Mouse (Mus musculus) embryonic facial prominence, embryonic 11.5 days (tissue): Measurements from ENCODE around the gene Plcd3. TPM values are rescaled to one million over a fixed set of nuclear protein-coding genes. Genes with fewer than 3 reads are reported as not detected.
A peak's percentile ranks its signal among the peaks of the same experiment; 100 is the strongest.

ENCODE experiments used
- ATAC-seq: fragments of 200-750 bp; cut with Nextera tagmentation; replicated peaks from 2 replicates; pipeline ENCODE4 v1.8.0; 2017; ENCODE audit warnings: low read depth; ENCODE audit not compliant: insufficient number of reproducible peaks, low FRiP score, low TSS enrichment
- DNase-seq: peaks from one replicate; pipeline ENCODE4 v3.0.0-alpha.2; 2015; ENCODE audit warnings: low spot score
- H3K27ac ChIP-seq: fragments of 300-500 bp; sonication (generic); replicated peaks from 2 replicates; pipeline ENCODE4 v1.5.1; 2014; ENCODE audit warnings: mild to moderate bottlenecking, low read depth, low read length, control low read depth
- H3K27me3 ChIP-seq: fragments of 300-500 bp; sonication (generic); 2 replicates; pipeline ENCODE4 v1.6.1; 2014; ENCODE audit warnings: mild to moderate bottlenecking, low read length, moderate library complexity, mixed read lengths; ENCODE audit not compliant: control insufficient read depth, insufficient read depth
- H3K36me3 ChIP-seq: fragments of 300-500 bp; sonication (generic); replicated peaks from 2 replicates; pipeline ENCODE4 v1.6.1; 2014; ENCODE audit warnings: low read depth, mild to moderate bottlenecking, low read length, moderate library complexity, mixed read lengths; ENCODE audit not compliant: control insufficient read depth, insufficient read depth
- H3K4me1 ChIP-seq: fragments of 300-500 bp; sonication (generic); 2 replicates; pipeline ENCODE4 v1.6.1; 2014; ENCODE audit warnings: low read length, mixed read lengths; ENCODE audit not compliant: control insufficient read depth, insufficient read depth
- H3K4me2 ChIP-seq: fragments of 300-500 bp; sonication (generic); 2 replicates; pipeline ENCODE4 v1.6.1; 2014; ENCODE audit warnings: low read depth, mild to moderate bottlenecking, control low read depth, low read length, moderate library complexity
- H3K4me3 ChIP-seq: fragments of 300-500 bp; sonication (generic); 2 replicates; pipeline ENCODE4 v1.5.1; 2014; ENCODE audit warnings: low read depth, low read length, control low read depth
- H3K9ac ChIP-seq: fragments of 300-500 bp; sonication (generic); replicated peaks from 2 replicates; pipeline ENCODE4 v1.6.1; 2014; ENCODE audit warnings: mild to moderate bottlenecking, control low read depth, low read length
- H3K9me3 ChIP-seq: fragments of 300-500 bp; sonication (generic); replicated peaks from 2 replicates; pipeline ENCODE4 v1.6.1; 2016; ENCODE audit warnings: mild to moderate bottlenecking, low read length, inconsistent platforms, mixed read lengths; ENCODE audit not compliant: control insufficient read depth
- WGBS: fragments of 180-500 bp; shearing (Covaris S2); extraction: QIAGEN DNeasy Blood & Tissue Kit; methylation state at CpG from one replicate; pipeline ENCODE4 v1.1.7; 2014; 5-methylcytosine and 5-hydroxymethylcytosine counted together
- polyA plus RNA-seq: library from polyadenylated mRNA; unstranded; fragments of >200 nt; fragmentation: Nextera tagmentation; extraction: Ambion mirVana; gene quantifications from 2 replicates; pipeline ENCODE4 v1.2.1, GENCODE M21; 2014

The Plcd3 gene
- polyA plus RNA-seq, 1 experiment from 2014 or later, result 0.87 TPM

GRCm38 (mm10) chr11:103115163-103116007 lies 13.9 kb upstream of the Plcd3 start:
- Histone ChIP-seq H3K27ac (peak overlapping the region; percentile 72), H3K4me1 (peaks cover 8% of the 10 kb centered on the region; the same call in 1 of the 2 replicates)
- WGBS, result under 1% methylated on average over 34 of the region's 34 CpGs

GRCm38 (mm10) chr11:103114270-103114943 lies 12.9 kb upstream of the Plcd3 start:
- DNase-seq (no peak), ATAC-seq (no peak)
- H3K27ac ChIP-seq, result peak overlapping the region; percentile 72
- no peaks in the 10 kb centered on the region for H3K36me3 ChIP-seq
- no peaks in the 10 kb centered on the region for H3K9me3 ChIP-seq
- H3K9ac ChIP-seq, result peak overlapping the region; percentile 88
- peak overlapping the region; percentile 56 for H3K4me3 ChIP-seq
- H3K4me1 ChIP-seq, result peaks cover 8% of the 10 kb centered on the region; the same call in 1 of the 2 replicates
- H3K27me3 ChIP-seq, result peaks cover 3% of the 10 kb centered on the region; the same call in 1 of the 2 replicates
- H3K4me2 ChIP-seq, result peak overlapping the region; percentile 78
- WGBS, result 91% methylated on average over 11 of the region's 11 CpGs

More at GRCm38 (mm10) chr11:103115163-103116007, 13.9 kb upstream of the Plcd3 start:
- Histone ChIP-seq H3K9me3 (no peaks in the 10 kb centered on the region), H3K4me2 (peak overlapping the region; percentile 78), H3K36me3 (no peaks in the 10 kb centered on the region), H3K27me3 (peaks cover 3% of the 10 kb centered on the region; the same call in 1 of the 2 replicates), H3K4me3 (peak overlapping the region; percentile 56), H3K9ac (peak overlapping the region; percentile 88)
- ATAC-seq (peak; percentile 74), DNase-seq (peak; percentile 87)

- no peaks in the 10 kb centered on the region for H3K36me3 ChIP-seq
- H3K4me2 ChIP-seq, result no peak overlapping the region
- H3K9ac ChIP-seq, result no peak overlapping the region
- no peak overlapping the region for H3K27ac ChIP-seq
- H3K27me3 ChIP-seq, result peaks cover 3% of the 10 kb centered on the region; the same call in 1 of the 2 replicates
- H3K4me1 ChIP-seq, result peaks cover 8% of the 10 kb centered on the region; the same call in 1 of the 2 replicates
- WGBS, result 69% methylated on average over 4 of the region's 4 CpGs
- DNase-seq, result no peak
- ATAC-seq, result no peak
- H3K9me3 ChIP-seq, result no peaks in the 10 kb centered on the region
- no peak overlapping the region for H3K4me3 ChIP-seq
Measured at GRCm38 (mm10) chr11:103113771-103114170, 12.3 kb upstream of the Plcd3 start.

GRCm38 (mm10) chr11:103113005-103113404 lies 11.5 kb upstream of the Plcd3 start:
- Histone ChIP-seq H3K4me3 (no peak overlapping the region), H3K9me3 (no peaks in the 10 kb centered on the region), H3K9ac (no peak overlapping the region), H3K4me1 (peaks cover 8% of the 10 kb centered on the region; the same call in 1 of the 2 replicates), H3K27ac (no peak overlapping the region), H3K36me3 (no peaks in the 10 kb centered on the region), H3K4me2 (no peak overlapping the region), H3K27me3 (peaks cover 3% of the 10 kb centered on the region; the same call in 1 of the 2 replicates)
- DNase-seq (no peak), ATAC-seq (no peak)
- 33% methylated on average over 12 of the region's 12 CpGs for WGBS

- Histone ChIP-seq H3K9me3 (no peaks in the 10 kb centered on the region), H3K4me2 (peak overlapping the region; percentile 65), H3K9ac (peak overlapping the region; percentile 49), H3K27ac (no peak overlapping the region; the same call in 1 of the 2 replicates), H3K36me3 (no peaks in the 10 kb centered on the region), H3K27me3 (peaks cover 3% of the 10 kb centered on the region; the same call in 1 of the 2 replicates), H3K4me1 (peaks cover 8% of the 10 kb centered on the region; the same call in 1 of the 2 replicates), H3K4me3 (peak overlapping the region; percentile 28)
- WGBS, result 11% methylated on average over 9 of the region's 9 CpGs
- DNase-seq (no peak), ATAC-seq (no peak)
Measured at GRCm38 (mm10) chr11:103112552-103112912, 11.1 kb upstream of the Plcd3 start.

- Histone ChIP-seq H3K9me3 (no peaks in the 10 kb centered on the region), H3K27ac (no peak overlapping the region; the same call in 1 of the 2 replicates), H3K9ac (peak overlapping the region; percentile 49), H3K4me2 (peak overlapping the region; percentile 65), H3K4me1 (peaks cover 8% of the 10 kb centered on the region; the same call in 1 of the 2 replicates), H3K27me3 (peaks cover 3% of the 10 kb centered on the region; the same call in 1 of the 2 replicates), H3K4me3 (peak overlapping the region; percentile 28), H3K36me3 (no peaks in the 10 kb centered on the region)
- peak; percentile 63 for DNase-seq
- WGBS, result 2% methylated on average over 28 of the region's 28 CpGs
- ATAC-seq, result no peak
Measured at GRCm38 (mm10) chr11:103111881-103112551, 10.6 kb upstream of the Plcd3 start.

GRCm38 (mm10) chr11:103111301-103111700 lies 9.8 kb upstream of the Plcd3 start:
- H3K4me3 ChIP-seq, result peak overlapping the region; percentile 3; the same call in 1 of the 2 replicates
- H3K9ac ChIP-seq, result peak overlapping the region; percentile 49

More at GRCm38 (mm10) chr11:103111301-103111700, 9.8 kb upstream of the Plcd3 start:
- Histone ChIP-seq H3K9me3 (no peaks in the 10 kb centered on the region), H3K27me3 (peaks cover 3% of the 10 kb centered on the region; the same call in 1 of the 2 replicates), H3K36me3 (no peaks in the 10 kb centered on the region), H3K27ac (no peak overlapping the region), H3K4me1 (peaks cover 8% of the 10 kb centered on the region; the same call in 1 of the 2 replicates), H3K4me2 (peak overlapping the region; percentile 65)
- ATAC-seq (no peak), DNase-seq (no peak)
- WGBS, result 16% methylated on average over 10 of the region's 10 CpGs
